ENCODE assay signal across 8 mouse cellular contexts in genomic region chr14:31661671-31662554, GRCm38 (mm10). TPM values are rescaled to one million over a fixed set of nuclear protein-coding genes. Genes with fewer than 3 reads are reported as not detected.
DNase-seq lines count a peak whose midpoint lies in the region; ATAC-seq and TF ChIP-seq lines count a peak whose summit lies in the region.

No protein-coding gene starts in this region.

- peak; percentile 51 for TF ChIP-seq POLR2A in CH12.LX (IDR thresholded peaks at IDR 0.05; ENCODE audit: low read depth, low read length)

- DNase-seq in CH12.LX (ENCODE audit: extremely low read depth): peak; percentile 71
- DNase-seq in cerebellum, adult 18-20 months: peak; percentile 88 to 90
- DNase-seq in heart, postnatal 25 days (ENCODE audit: low spot score): peak; percentile 79
- DNase-seq in large intestine, adult 2 months (ENCODE audit: low read depth, low spot score): peak; percentile 57
- DNase-seq in telencephalon, adult 2 months (ENCODE audit: low read depth, low spot score): peak; percentile 91

- peak overlapping the region; percentile 26 to 37 (median 32) for H3K4me3 ChIP-seq in CH12.LX (replicated peaks in 1 of 3; ENCODE audit: low read depth in 2 of 3, low read length in 2 of 3, poor library complexity in 1 of 3)
- peak overlapping the region; percentile 48 for H3K4me3 ChIP-seq in forebrain, embryonic 16.5 days (replicated peaks; ENCODE audit: low read length)
- H3K4me3 ChIP-seq in liver, embryonic 15.5 days (replicated peaks): peak overlapping the region; percentile 54
- H3K4me3 ChIP-seq in neural tube, embryonic 12.5 days: peak overlapping the region; percentile 29

- peak overlapping the region; percentile 80 for H3K27ac ChIP-seq in CH12.LX (ENCODE audit: insufficient read depth, low read depth)
- peak overlapping the region; percentile 99 for H3K27ac ChIP-seq in forebrain, embryonic 16.5 days (ENCODE audit: low read length)
- H3K27ac ChIP-seq in liver, embryonic 15.5 days (replicated peaks): peak overlapping the region; percentile 63
- peak overlapping the region; percentile 99 for H3K27ac ChIP-seq in neural tube, embryonic 12.5 days

- peak overlapping the region; percentile 59 for H3K9ac ChIP-seq in CH12.LX (ENCODE audit: insufficient read depth, low read depth)
- peak overlapping the region; percentile 82 for H3K9ac ChIP-seq in forebrain, embryonic 16.5 days (replicated peaks; ENCODE audit: low read depth, low read length)
- peak overlapping the region; percentile 5; the same call in 1 of the 2 replicates for H3K9ac ChIP-seq in liver, embryonic 15.5 days
- H3K9ac ChIP-seq in neural tube, embryonic 12.5 days: peak overlapping the region; percentile 42

- no peaks in the 10 kb centered on the region; the same call in 1 of the 2 replicates for H3K79me2 ChIP-seq in CH12.LX (replicated peaks; ENCODE audit: control insufficient read depth, extremely low read depth, insufficient read depth, poor library complexity, severe bottlenecking)

- 2% methylated on average over 44 of the region's 44 CpGs for WGBS in forebrain, embryonic 16.5 days
- WGBS in large intestine, adult 2 months: 1% methylated on average over 44 of the region's 44 CpGs
- WGBS in liver, embryonic 15.5 days (ENCODE audit: insufficient replicate concordance): 10% methylated on average over 44 of the region's 44 CpGs
- 1% methylated on average over 44 of the region's 44 CpGs for WGBS in neural tube, embryonic 12.5 days

- in situ Hi-C loops in CH12.LX (cut with MboI; ENCODE audit: low pct_ligation_motif_present, low pct_unique_long_range_greater_than_20kb, low sequenced_read_pairs): no loop called here

- H3K9me3 ChIP-seq in CH12.LX (replicated peaks; ENCODE audit: low read length): peaks cover 4% of the 10 kb centered on the region
- no peaks in the 10 kb centered on the region for H3K9me3 ChIP-seq in forebrain, embryonic 16.5 days (ENCODE audit: control insufficient read depth, low read length)
- H3K9me3 ChIP-seq in liver, embryonic 15.5 days (replicated peaks): no peaks in the 10 kb centered on the region
- H3K9me3 ChIP-seq in neural tube, embryonic 12.5 days: no peaks in the 10 kb centered on the region; the same call in 1 of the 2 replicates

- TF ChIP-seq RAD21 in CH12.LX (IDR thresholded peaks at IDR 0.05; ENCODE audit: low read depth, low read length): no peak; the same call in none of the 2 replicates

- dilution Hi-C loops in CH12.LX (cut with MboI; ENCODE audit: extremely low pct_ligation_motif_present, extremely low pct_unique_long_range_greater_than_20kb, low sequenced_read_pairs): no loop called here

- H3K36me3 ChIP-seq in CH12.LX (replicated peaks in 1 of 2; ENCODE audit: control insufficient read depth in 1 of 2, insufficient read depth in 1 of 2, low read length in 1 of 2): peaks cover 3 to 19% of the 10 kb centered on the region in 2 experiments
- peaks cover 3% of the 10 kb centered on the region; the same call in 1 of the 2 replicates for H3K36me3 ChIP-seq in forebrain, embryonic 16.5 days (ENCODE audit: control insufficient read depth, insufficient read depth)
- H3K36me3 ChIP-seq in liver, embryonic 15.5 days (replicated peaks): peaks cover 4% of the 10 kb centered on the region
- no peaks in the 10 kb centered on the region for H3K36me3 ChIP-seq in neural tube, embryonic 12.5 days

- H3K4me1 ChIP-seq in CH12.LX (ENCODE audit: control insufficient read depth in 1 of 2, insufficient read depth in 2 of 2): peaks cover 39 to 92% of the 10 kb centered on the region in 2 experiments
- H3K4me1 ChIP-seq in forebrain, embryonic 16.5 days (replicated peaks; ENCODE audit: control insufficient read depth, insufficient read depth, low read length): peaks cover 45% of the 10 kb centered on the region
- peaks cover 53% of the 10 kb centered on the region for H3K4me1 ChIP-seq in liver, embryonic 15.5 days (replicated peaks)
- peaks cover 70% of the 10 kb centered on the region for H3K4me1 ChIP-seq in neural tube, embryonic 12.5 days

- H3K4me2 ChIP-seq in CH12.LX (ENCODE audit: insufficient read depth, low read depth, poor library complexity, severe bottlenecking): peak overlapping the region; percentile 46
- peak overlapping the region; percentile 79 for H3K4me2 ChIP-seq in forebrain, embryonic 16.5 days (ENCODE audit: low read length)
- peak overlapping the region; percentile 64 for H3K4me2 ChIP-seq in liver, embryonic 15.5 days
- H3K4me2 ChIP-seq in neural tube, embryonic 12.5 days (replicated peaks): peak overlapping the region; percentile 62

- peak; percentile 95 for ATAC-seq in forebrain, embryonic 16.5 days
- peak; percentile 54 for ATAC-seq in liver, embryonic 15.5 days (ENCODE audit: insufficient read depth)
- ATAC-seq in neural tube, embryonic 12.5 days (ENCODE audit: low FRiP score, low read depth): peak; percentile 92

- no peaks in the 10 kb centered on the region for H3K27me3 ChIP-seq in CH12.LX (replicated peaks)
- H3K27me3 ChIP-seq in forebrain, embryonic 16.5 days (replicated peaks; ENCODE audit: control insufficient read depth, insufficient read depth, low read length): no peaks in the 10 kb centered on the region
- peaks cover 13% of the 10 kb centered on the region for H3K27me3 ChIP-seq in liver, embryonic 15.5 days
- no peaks in the 10 kb centered on the region for H3K27me3 ChIP-seq in neural tube, embryonic 12.5 days (replicated peaks)

- TF ChIP-seq EP300 in CH12.LX (IDR thresholded peaks at IDR 0.05; ENCODE audit: low read length): no peak

- TF ChIP-seq CTCF in CH12.LX (conservative IDR thresholded peaks at IDR 0.05 in 1 of 2, IDR thresholded peaks at IDR 0.05 in 1 of 2; ENCODE audit: low read depth in 2 of 2, low read length in 2 of 2): peak in 1 of 2 experiments; percentile 13; a peak in 1 of 4 replicates

- intact Hi-C loops in heart, postnatal 25 days (cut with DNase I): no loop called here

TF ChIP-seq in CH12.LX, 34 proteins besides CTCF, POLR2A, EP300 and RAD21 (continues in another document):
- no peak for TF ChIP-seq ELF1 (IDR thresholded peaks at IDR 0.05; ENCODE audit: low read depth, low read length)
- 0 out of 2 replicates have a peak, but pooled peaks have one; percentile 9 for TF ChIP-seq MEF2A (IDR thresholded peaks at IDR 0.05; ENCODE audit: borderline replicate concordance, low read depth, low read length)
- TF ChIP-seq CHD1 (IDR thresholded peaks at IDR 0.05; ENCODE audit: low read depth, low read length): no peak
- 0 out of 2 replicates have a peak, but pooled peaks have one; percentile 62 for TF ChIP-seq MXI1 (IDR thresholded peaks at IDR 0.05; ENCODE audit: low read depth, low read length)
- 0 out of 2 replicates have a peak, but pooled peaks have one; percentile 23 for TF ChIP-seq ZMIZ1 (IDR thresholded peaks at IDR 0.05; ENCODE audit: low read depth, low read length)
- peak; percentile 85 for TF ChIP-seq NRF1 (IDR thresholded peaks at IDR 0.05; ENCODE audit: low read depth, low read length)
- TF ChIP-seq ZC3H11A (IDR thresholded peaks at IDR 0.05; ENCODE audit: low read depth, low read length): no peak
- TF ChIP-seq NELFE (IDR thresholded peaks at IDR 0.05; ENCODE audit: low read depth, low read length): peak; percentile 64
- peak; percentile 28; the same call in 1 of the 2 replicates for TF ChIP-seq MAX (IDR thresholded peaks at IDR 0.05; ENCODE audit: low read length)
- TF ChIP-seq E2F4 (IDR thresholded peaks at IDR 0.05; ENCODE audit: insufficient replicate concordance, low read depth, low read length): no peak
- TF ChIP-seq SMC3 (IDR thresholded peaks at IDR 0.05; ENCODE audit: low read depth, low read length): no peak
- no peak for TF ChIP-seq PAX5 (IDR thresholded peaks at IDR 0.05; ENCODE audit: low read length)
- TF ChIP-seq TBP (conservative IDR thresholded peaks at IDR 0.05; ENCODE audit: low read depth, low read length): 0 out of 2 replicates have a peak, but pooled peaks have one; percentile 47
- TF ChIP-seq ZNF384 (IDR thresholded peaks at IDR 0.05; ENCODE audit: low read depth, low read length): no peak
- TF ChIP-seq POLR2AphosphoS2 (IDR thresholded peaks at IDR 0.05; ENCODE audit: low read depth, low read length): no peak
- peak; percentile 54; the same call in 1 of the 2 replicates for TF ChIP-seq TCF12 (IDR thresholded peaks at IDR 0.05; ENCODE audit: low read depth, low read length)
- 0 out of 2 replicates have a peak, but pooled peaks have one; percentile 20 for TF ChIP-seq SIN3A (IDR thresholded peaks at IDR 0.05; ENCODE audit: low read length)

RNA-seq across cellular contexts. Expression of gene Hacl1, which starts 20.8 kb away (rescaled TPM):
- total RNA-seq in CH12.LX (2012; rRNA removed) (14.3 and 20.2 TPM in 2 replicates), CH12.LX (2014; rRNA removed) (22.6 and 23.7 TPM in 2 replicates)
- polyA plus RNA-seq in CH12.LX (2012; ENCODE audit: insufficient read length, low read depth): 13.6 and 13.7 TPM in 2 replicates
- 6.9 and 8.9 TPM in 2 replicates for polyA plus RNA-seq in forebrain, embryonic 16.5 days (2015; fragmentation: Nextera tagmentation; extraction: Ambion mirVana)
- 10 to 100 TPM in 1 of 2 experiments, 1 to 10 TPM in 1; 5.7 to 13.6 TPM for total RNA-seq in heart, postnatal 25 days (2021)
- polyA plus RNA-seq in large intestine, adult 2 months (2012; rRNA removed): 7.2 and 8.0 TPM in 2 replicates
- polyA plus RNA-seq in liver, embryonic 15.5 days (2015; fragmentation: Nextera tagmentation; extraction: Ambion mirVana): 11.4 and 12.7 TPM in 2 replicates
- 7.8 and 8.1 TPM in 2 replicates for polyA plus RNA-seq in neural tube, embryonic 12.5 days (2016; fragmentation: Nextera tagmentation; extraction: Ambion mirVana)

RNA-seq across cellular contexts. Expression of gene Btd, which starts 21.1 kb away (rescaled TPM):
- total RNA-seq in CH12.LX (2012; rRNA removed) (14.1 and 16.2 TPM in 2 replicates), CH12.LX (2014; rRNA removed) (22.5 and 23.0 TPM in 2 replicates)
- 18.2 and 25.4 TPM in 2 replicates for polyA plus RNA-seq in CH12.LX (2012; ENCODE audit: insufficient read length, low read depth)
- 15.5 and 19.5 TPM in 2 replicates for polyA plus RNA-seq in forebrain, embryonic 16.5 days (2015; fragmentation: Nextera tagmentation; extraction: Ambion mirVana)
- total RNA-seq in heart, postnatal 25 days (2021): 10 to 100 TPM in 1 of 2 experiments, 1 to 10 TPM in 1; 9.1 to 10.4 TPM
- polyA plus RNA-seq in large intestine, adult 2 months (2012; rRNA removed): 27.9 and 28.8 TPM in 2 replicates
- 11.6 and 13.2 TPM in 2 replicates for polyA plus RNA-seq in liver, embryonic 15.5 days (2015; fragmentation: Nextera tagmentation; extraction: Ambion mirVana)
- 16.0 and 16.1 TPM in 2 replicates for polyA plus RNA-seq in neural tube, embryonic 12.5 days (2016; fragmentation: Nextera tagmentation; extraction: Ambion mirVana)

RNA-seq across cellular contexts. Expression of gene Gm49387, which starts 21.2 kb away (rescaled TPM):
- total RNA-seq in CH12.LX (2012; rRNA removed) (not detected in 2 replicates), CH12.LX (2014; rRNA removed) (not detected in 2 replicates)
- 0.71 TPM in 1 of 2 replicates, not detected in the other for polyA plus RNA-seq in CH12.LX (2012; ENCODE audit: insufficient read length, low read depth)
- polyA plus RNA-seq in forebrain, embryonic 16.5 days (2015; fragmentation: Nextera tagmentation; extraction: Ambion mirVana): not detected in 2 replicates
- 1 to 10 TPM in 1 of 2 experiments, under 1 TPM in 1; 0.47 to 1.5 TPM for total RNA-seq in heart, postnatal 25 days (2021)
- not detected in 2 replicates for polyA plus RNA-seq in large intestine, adult 2 months (2012; rRNA removed)
- polyA plus RNA-seq in liver, embryonic 15.5 days (2015; fragmentation: Nextera tagmentation; extraction: Ambion mirVana): 2.9 and 3.6 TPM in 2 replicates
- polyA plus RNA-seq in neural tube, embryonic 12.5 days (2016; fragmentation: Nextera tagmentation; extraction: Ambion mirVana): 0.15 TPM in 1 of 2 replicates, not detected in the other

Comparison
In these comparisons a context has a peak if more than half of its experiments do, and no peak if none do; other contexts are left out.
1. Peak in every context shown above with its lines: DNase-seq, ATAC-seq, H3K4me3 ChIP-seq and H3K27ac ChIP-seq.
2. H3K9ac ChIP-seq: peak in every context shown above with its lines; median percentile 82 in forebrain, embryonic 16.5 days; 59 in CH12.LX; 42 in neural tube, embryonic 12.5 days; 5 in liver, embryonic 15.5 days.